Mouse (Mus musculus) CD8-positive naive resting alpha-beta T cell, adult 2 months (primary cell): Measurements from ENCODE around the gene U2af1.

Experiments used
- DNase-seq, 2 experiments: peaks; one replicate each; pipeline ENCODE4 v3.0.0; 2022; ENCODE audit warnings: low read depth in 2 of 2, low spot score in 2 of 2

Gene U2af1

GRCm38 (mm10) chr17:31662855-31663254, 4.2 kb upstream of the U2af1 start:
- DNase-seq, result peak in 1 of 2 experiments; percentile 28

- no peak for DNase-seq
Observed at GRCm38 (mm10) chr17:31660661-31661250, 2.1 kb upstream of the U2af1 start.

- peak in 1 of 2 experiments; percentile 19 for DNase-seq
Observed at GRCm38 (mm10) chr17:31658136-31658467, 590 bp downstream of the U2af1 start.

GRCm38 (mm10) chr17:31657141-31657983, 1.3 kb downstream of the U2af1 start:
- no peak for DNase-seq

- no peak for DNase-seq
Observed at GRCm38 (mm10) chr17:31656682-31657081, 2.0 kb downstream of the U2af1 start.

- no peak for DNase-seq
Observed at GRCm38 (mm10) chr17:31655366-31655765, 3.3 kb downstream of the U2af1 start.

GRCm38 (mm10) chr17:31653277-31653676, 5.4 kb downstream of the U2af1 start:
- no peak for DNase-seq

GRCm38 (mm10) chr17:31652152-31652551, 6.5 kb downstream of the U2af1 start:
- no peak for DNase-seq

GRCm38 (mm10) chr17:31646199-31647002, 12.3 kb downstream of the U2af1 start:
- DNase-seq, result no peak

GRCm38 (mm10) chr17:31642913-31643312, 15.8 kb downstream of the U2af1 start:
- no peak for DNase-seq

GRCm38 (mm10) chr17:31642331-31642730, 16.4 kb downstream of the U2af1 start:
- DNase-seq, result no peak

- DNase-seq, result no peak
Observed at GRCm38 (mm10) chr17:31639651-31640050, 19.0 kb downstream of the U2af1 start.

- DNase-seq, result no peak
Observed at GRCm38 (mm10) chr17:31637866-31638570, 20.7 kb downstream of the U2af1 start.

GRCm38 (mm10) chr17:31636942-31637811, 21.5 kb downstream of the U2af1 start, which contains the start of gene Cbs:
Gene Cbs, minus strand, starts transcription at chr17:31637238.
- no peak for DNase-seq

- DNase-seq, result no peak
Observed at GRCm38 (mm10) chr17:31636277-31636941, 22.3 kb downstream of the U2af1 start.

- no peak for DNase-seq
Observed at GRCm38 (mm10) chr17:31635781-31636180, 22.9 kb downstream of the U2af1 start.

- no peak for DNase-seq
Observed at GRCm38 (mm10) chr17:31634896-31635295, 23.8 kb downstream of the U2af1 start.

- DNase-seq, result no peak
Observed at GRCm38 (mm10) chr17:31633007-31633406, 25.7 kb downstream of the U2af1 start.

- DNase-seq, result no peak
Observed at GRCm38 (mm10) chr17:31631081-31631800, 27.5 kb downstream of the U2af1 start.
